Mouse (Mus musculus) erythroblast, embryonic 14.5 days (primary cell): Measurements from ENCODE around the gene Cmas.

Source experiments
- GATA1 ChIP-seq: IDR thresholded peaks from 2 replicates; pipeline ENCODE4 v1.6.1; 2012; ENCODE audit warnings: low read length, inconsistent platforms, mixed read lengths
- TAL1 ChIP-seq: IDR thresholded peaks from 3 replicates; pipeline ENCODE4 v1.6.1; 2012; ENCODE audit warnings: low read length, inconsistent platforms, mixed read lengths

DNA sequence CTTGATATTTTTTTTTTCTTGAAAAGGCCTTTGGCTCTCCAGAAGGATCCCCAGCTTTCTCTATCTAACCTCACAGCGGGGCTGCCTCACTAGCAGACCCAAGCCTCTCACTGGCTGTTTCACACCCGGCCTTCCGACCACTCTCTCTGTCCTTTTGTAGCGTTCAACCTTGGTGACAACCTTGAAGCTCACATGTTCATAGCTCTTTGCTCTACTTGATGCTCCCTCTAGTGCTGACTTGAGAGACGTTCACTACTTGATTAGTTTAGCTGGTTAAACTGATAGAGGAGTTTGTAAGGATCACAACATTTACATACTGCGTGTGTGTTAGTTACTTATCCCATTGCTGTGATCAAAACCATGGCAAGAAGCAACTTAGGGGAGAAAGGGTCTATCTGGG lies 35.8 kb upstream of the Cmas start:
- TF ChIP-seq GATA1 (no peak), TAL1 (no peak)
